Mouse (Mus musculus): ENCODE measurements around the gene Pou1f1.

Pou1f1 gene

GRCm38 (mm10) chr16:65564306-65564705 lies 44.0 kb downstream of the Pou1f1 start:
- DNase-seq (ENCODE audit: low spot score in 2 of 2), result no peak

- DNase-seq (ENCODE audit: low spot score in 2 of 2), result no peak
These were observed 44.6 kb downstream of the Pou1f1 start for GRCm38 (mm10) chr16:65564951-65565350.

- DNase-seq (ENCODE audit: low spot score in 2 of 2), result no peak
These were observed 48.5 kb downstream of the Pou1f1 start for GRCm38 (mm10) chr16:65568853-65569252.

- peak in 1 of 2 experiments; percentile 26 for DNase-seq (ENCODE audit: low spot score in 2 of 2)
These were observed 57.2 kb downstream of the Pou1f1 start for GRCm38 (mm10) chr16:65577298-65578029.

Data from spleen, postnatal 36 days (tissue).